Mouse (Mus musculus) bone marrow macrophage, adult 2 months (primary cell): ENCODE results near the gene Zfp637.

Experiments
- CTCF ChIP-seq: IDR thresholded peaks from 2 replicates; pipeline ENCODE4 v1.5.1; 2012; ENCODE audit warnings: low read depth, mild to moderate bottlenecking, low read length, moderate library complexity
- POLR2A ChIP-seq: IDR thresholded peaks from 2 replicates; pipeline ENCODE4 v1.6.1; 2012; ENCODE audit warnings: mild to moderate bottlenecking, low read depth, low read length, borderline replicate concordance

GRCm38 (mm10) chr6:117795251-117795650 is 45.7 kb upstream of the Zfp637 start:
- TF ChIP-seq CTCF: no peak
- TF ChIP-seq POLR2A: no peak
